Mouse (Mus musculus) lung, postnatal 14 days (tissue): ENCODE measurements around the gene Itgb6.

Experiments used
- DNase-seq: peaks from one replicate; pipeline ENCODE4 v3.0.0; 2021

Gene Itgb6

GRCm38 (mm10) chr2:60663071-60663470 is 59.4 kb downstream of the Itgb6 start:
- peak; percentile 41 for DNase-seq

GRCm38 (mm10) chr2:60659993-60660392 is 62.5 kb downstream of the Itgb6 start:
- no peak for DNase-seq

DNA sequence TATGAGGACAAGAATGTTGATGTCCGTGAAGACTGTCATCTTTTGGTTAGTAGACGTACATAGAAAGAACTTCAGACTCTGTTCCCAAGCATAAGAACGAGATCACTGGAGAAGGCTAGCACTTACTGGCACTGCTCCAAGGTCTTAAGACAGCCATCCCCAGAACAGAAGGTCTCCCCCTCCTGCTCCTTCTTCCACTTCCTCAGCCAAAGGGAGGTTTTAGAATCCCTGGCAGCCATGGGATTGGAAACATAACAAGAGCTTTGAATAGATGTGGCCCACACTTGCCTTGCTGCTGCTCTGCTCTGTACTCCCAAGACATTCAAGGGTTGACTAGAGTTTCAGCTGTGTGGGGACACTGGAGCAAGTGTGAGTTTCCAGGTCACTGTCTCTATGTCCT is 63.5 kb downstream of the Itgb6 start:
- peak; percentile 21 for DNase-seq

DNA sequence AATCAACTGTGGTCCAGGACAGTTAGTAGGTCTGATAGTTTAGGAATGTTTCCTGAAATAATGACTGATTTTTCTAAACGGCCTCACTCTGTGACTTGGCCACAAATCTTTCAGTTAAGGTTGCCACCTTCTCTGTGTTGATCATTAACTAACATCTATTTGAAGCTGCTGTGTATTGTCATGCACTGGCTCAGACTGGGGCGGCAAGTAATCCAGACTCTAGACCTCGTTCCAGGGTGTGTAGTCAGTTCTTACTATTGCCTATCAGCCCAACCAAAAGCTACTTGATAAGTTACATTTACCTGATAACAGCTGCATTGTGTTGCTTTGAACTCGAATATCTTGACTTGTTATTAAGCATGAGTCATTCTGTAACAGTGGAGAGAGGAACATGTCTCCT is 67.6 kb downstream of the Itgb6 start:
- no peak for DNase-seq

GRCm38 (mm10) chr2:60650155-60650554 is 72.3 kb downstream of the Itgb6 start:
- DNase-seq, result no peak

DNA sequence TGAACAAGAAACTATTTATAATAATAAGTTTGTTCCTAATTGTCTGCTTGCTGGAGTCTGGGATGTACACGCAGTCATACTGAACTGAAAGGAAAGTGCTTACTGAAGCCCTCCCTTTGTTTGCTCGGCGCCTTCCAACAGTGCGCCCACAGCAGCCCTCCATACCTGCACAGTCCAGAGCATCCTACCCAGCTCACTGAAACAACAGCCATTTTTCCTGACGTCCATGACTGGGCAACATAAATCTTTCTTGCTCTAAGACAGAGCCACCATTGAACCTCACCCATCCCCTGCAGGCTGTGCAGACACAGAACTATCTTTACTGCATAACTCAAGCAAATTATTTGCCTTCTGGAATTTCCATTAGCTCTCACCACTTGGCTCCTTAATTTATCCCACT is 74.8 kb downstream of the Itgb6 start:
- no peak for DNase-seq

DNA sequence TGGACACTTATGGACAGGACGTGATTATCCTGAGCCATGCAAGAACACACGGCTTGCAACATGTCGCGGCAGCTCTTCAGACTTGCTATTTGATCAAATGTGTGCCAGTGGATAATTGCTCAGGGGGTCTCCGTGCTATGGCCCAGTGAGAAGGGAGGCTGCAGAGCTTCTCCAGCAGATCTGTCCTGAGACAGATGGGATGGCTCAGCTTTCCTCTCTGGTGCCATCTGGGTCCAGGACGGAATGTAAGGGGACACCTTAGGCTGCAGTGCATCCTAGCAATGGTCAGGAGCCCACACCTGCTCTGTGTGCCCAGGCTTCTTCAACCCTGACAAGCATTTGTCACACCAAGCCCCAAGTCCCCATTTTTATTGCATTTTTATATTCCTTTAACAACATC is 75.9 kb downstream of the Itgb6 start:
- DNase-seq, result no peak

DNA sequence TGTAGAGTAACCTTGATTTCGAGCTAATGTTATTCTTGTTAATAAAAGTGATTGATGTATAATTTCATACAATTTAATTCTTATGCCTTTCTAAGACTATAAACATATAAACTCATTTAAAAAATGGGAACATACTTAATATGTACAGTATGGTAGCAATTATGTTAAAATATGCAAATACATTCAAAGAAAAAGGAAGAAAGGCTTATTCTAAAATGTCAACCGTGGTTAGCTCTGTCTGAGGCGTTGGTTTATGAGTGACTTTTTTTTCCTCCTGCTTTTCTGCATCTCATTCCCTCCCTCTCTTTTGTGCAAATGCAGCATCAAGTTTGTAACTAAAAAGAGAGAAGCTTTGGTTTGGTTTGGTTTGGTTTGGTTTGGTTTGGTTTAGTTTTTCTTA is 79.0 kb downstream of the Itgb6 start:
- DNase-seq, result no peak

GRCm38 (mm10) chr2:60642606-60643005 is 79.8 kb downstream of the Itgb6 start:
- no peak for DNase-seq

DNA sequence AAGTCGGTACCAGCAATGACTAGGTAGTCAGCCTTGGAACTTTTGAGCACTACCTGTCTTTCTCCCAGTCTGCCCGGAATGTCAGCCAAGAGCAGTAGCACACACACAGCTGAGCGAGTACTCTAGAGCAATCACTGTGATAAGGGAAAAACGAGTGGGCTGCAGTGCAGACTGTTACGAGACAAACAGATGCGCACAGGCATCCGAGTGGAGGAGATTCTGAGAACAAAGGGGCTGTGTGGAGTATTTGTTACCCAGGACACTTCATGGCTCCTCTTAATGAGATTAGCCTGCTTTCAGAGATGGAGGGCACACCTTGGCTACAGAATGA is 82.1 kb downstream of the Itgb6 start:
- no peak for DNase-seq

- no peak for DNase-seq
Measured at GRCm38 (mm10) chr2:60639617-60640341, 82.7 kb downstream of the Itgb6 start.

DNA sequence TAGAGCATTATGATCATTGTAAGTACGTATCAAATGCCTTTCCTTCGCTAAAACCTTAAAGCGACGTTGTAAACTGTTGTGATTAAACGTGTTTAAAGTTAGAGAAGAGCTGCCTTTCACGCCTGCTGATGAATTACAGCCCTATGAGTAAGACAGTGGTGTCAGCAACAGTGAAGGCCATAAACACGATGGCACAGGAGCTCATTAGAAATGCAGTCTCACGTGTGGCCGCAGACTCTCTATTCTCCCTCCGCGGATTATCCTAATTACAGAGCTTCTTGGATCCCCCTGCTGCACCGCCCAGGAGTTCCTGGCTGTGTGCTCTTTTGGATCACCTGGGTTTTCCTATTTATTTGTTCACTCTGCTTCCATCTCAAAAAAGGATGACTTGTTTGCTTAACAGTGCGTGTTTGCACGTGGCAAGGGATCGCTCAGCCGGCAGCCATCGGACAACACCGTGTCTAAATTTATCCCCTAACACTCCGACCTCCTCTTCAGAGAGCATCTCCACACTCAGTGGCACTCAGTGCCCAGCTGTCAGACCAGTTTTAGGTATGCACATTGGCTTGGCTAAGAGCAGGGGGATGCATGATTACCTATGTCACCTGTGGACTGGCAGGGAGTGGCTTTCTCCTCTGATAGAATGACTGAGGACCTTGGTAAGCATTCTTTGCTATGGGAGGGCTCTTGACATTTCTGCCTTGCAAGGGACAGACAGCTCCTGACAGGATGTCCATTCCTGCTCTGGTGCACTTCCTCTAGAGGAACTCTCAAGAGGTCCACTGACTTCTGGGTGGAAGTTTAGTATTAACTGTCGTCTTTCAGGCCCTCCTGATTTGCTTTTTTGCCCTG is 85.3 kb downstream of the Itgb6 start:
- no peak for DNase-seq

- no peak for DNase-seq
Measured at GRCm38 (mm10) chr2:60636481-60636880, 86.0 kb downstream of the Itgb6 start.

DNA sequence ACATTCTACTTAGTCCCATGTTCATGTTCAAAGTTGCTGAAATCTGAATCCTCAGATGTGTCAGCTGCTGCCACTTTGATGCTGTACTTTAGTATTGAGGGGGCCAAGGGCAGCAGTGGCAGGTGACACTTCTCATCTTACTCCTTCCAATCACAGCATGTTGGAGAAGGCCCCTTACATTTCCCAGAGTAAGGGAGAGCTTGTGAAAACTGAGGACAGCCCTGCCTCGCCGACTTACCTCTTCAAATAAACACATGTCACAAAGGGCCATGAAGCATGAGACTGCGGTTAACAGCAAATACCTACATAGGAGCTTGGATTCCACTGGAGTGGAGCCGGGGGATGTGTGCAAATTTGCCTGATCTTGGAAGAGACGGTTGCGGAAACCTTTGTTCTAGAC is 86.4 kb downstream of the Itgb6 start:
- no peak for DNase-seq

DNA sequence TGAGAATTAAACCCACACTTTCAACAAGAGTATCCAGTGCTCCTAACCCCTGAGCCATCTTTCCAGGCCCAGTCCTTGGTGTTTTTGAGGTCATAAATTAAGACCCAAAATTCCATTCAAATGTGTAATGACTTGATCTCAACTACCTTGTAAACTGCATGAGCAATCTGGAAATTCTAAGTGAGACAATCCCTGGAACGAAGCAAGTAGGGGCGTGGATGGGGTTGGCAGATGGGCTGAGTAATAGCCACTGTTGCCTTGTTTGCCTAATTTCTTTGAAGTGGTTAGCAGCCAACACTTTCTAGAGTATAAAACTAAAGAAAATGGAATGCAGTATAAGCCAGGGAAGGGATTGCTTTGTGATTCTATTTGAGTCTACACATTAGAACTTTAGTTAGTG is 89.7 kb downstream of the Itgb6 start:
- no peak for DNase-seq

DNA sequence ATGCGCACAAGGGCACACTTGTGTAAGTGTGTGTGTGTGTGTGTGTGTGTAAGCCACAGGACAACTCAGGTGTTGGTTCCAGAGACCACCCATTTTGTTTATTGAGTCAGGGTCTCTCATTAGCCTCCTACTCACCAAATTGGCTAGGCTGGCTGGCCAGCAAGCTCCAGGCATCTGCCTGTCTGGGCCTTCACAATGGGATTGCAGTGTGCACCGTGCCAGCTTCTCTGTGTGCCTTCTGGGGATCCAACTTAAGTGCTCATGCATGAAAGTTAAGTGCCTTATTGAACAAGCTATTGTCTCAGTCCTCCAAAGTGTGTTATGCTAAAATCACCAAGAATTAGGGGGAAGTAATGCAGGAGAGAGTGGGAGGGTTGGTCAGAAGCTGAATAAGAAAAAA is 92.1 kb downstream of the Itgb6 start:
- DNase-seq, result no peak

DNA sequence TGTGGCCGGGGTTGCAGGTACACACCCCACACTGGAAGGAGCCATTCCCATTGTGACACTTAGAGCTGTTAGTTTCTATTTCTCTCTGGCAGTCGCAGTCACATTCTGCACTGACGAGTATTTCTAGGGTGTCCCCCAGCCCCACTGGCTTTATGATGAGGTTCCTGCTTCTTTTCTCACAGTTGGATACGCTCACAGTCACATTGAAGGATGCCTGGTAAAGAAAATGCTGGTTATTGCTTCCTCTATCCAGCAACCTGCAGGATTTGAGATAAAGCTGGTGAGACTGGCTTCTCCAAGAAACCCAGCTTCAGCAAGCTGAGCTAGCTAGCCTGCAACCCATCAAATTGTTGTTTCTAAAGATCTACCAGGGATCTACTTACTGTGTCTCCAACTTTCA is 94.5 kb downstream of the Itgb6 start:
- DNase-seq, result no peak

- no peak for DNase-seq
Measured at GRCm38 (mm10) chr2:60627515-60627914, 94.9 kb downstream of the Itgb6 start.

GRCm38 (mm10) chr2:60625766-60626165 is 96.7 kb downstream of the Itgb6 start:
- no peak for DNase-seq

GRCm38 (mm10) chr2:60622161-60622560 is 100.3 kb downstream of the Itgb6 start:
- DNase-seq, result no peak

DNA sequence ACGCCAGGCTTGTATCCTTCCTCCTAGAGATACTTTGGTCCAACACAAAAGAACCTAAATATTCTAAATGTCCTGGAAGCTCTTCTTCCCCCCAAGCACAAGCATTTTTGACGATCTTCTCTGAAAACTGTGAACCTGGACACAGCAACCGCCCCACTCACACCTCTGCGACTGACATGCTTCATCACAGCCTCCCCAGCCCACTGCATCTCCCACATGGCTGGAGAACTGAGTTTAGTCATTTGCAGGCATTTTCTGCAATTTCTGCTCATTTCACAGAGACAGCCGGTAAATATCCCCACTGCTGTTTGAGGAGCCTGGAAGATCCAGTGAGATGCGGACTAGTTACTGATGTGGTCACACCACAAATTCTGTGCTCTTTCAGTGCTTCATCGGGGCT is 107.7 kb downstream of the Itgb6 start:
- DNase-seq, result no peak

- DNase-seq, result no peak
Measured at GRCm38 (mm10) chr2:60613857-60614228, 108.6 kb downstream of the Itgb6 start.

- no peak for DNase-seq
Measured at GRCm38 (mm10) chr2:60612906-60613856, 109.3 kb downstream of the Itgb6 start.
